Mouse (Mus musculus) neural tube, embryonic 15.5 days (tissue): ENCODE measurements at regions not wholly inside any gene's neighbourhood (a gene's known extent, or its start where the extent isn't known, plus 50 kb on each side); places are given as distances from the start of the nearest gene placed in this dataset.

Source experiments
- ATAC-seq: fragments of 200-750 bp; cut with Nextera tagmentation; 2 replicates; pipeline ENCODE4 v1.8.0; 2017; ENCODE audit warnings: mild to moderate bottlenecking, moderate TSS enrichment, moderate library complexity; ENCODE audit not compliant: low FRiP score
- H3K27ac ChIP-seq: fragments of 300-500 bp; sonication (generic); replicated peaks from 2 replicates; pipeline ENCODE4 v1.5.1; 2015; ENCODE audit warnings: mild to moderate bottlenecking, inconsistent platforms
- H3K27me3 ChIP-seq: fragments of 300-500 bp; sonication (generic); replicated peaks from 2 replicates; pipeline ENCODE4 v1.6.1; 2015; ENCODE audit warnings: inconsistent platforms
- H3K36me3 ChIP-seq: fragments of 300-500 bp; sonication (generic); 2 replicates; pipeline ENCODE4 v1.6.1; 2015; ENCODE audit warnings: inconsistent platforms
- H3K4me1 ChIP-seq: fragments of 300-500 bp; sonication (generic); 2 replicates; pipeline ENCODE4 v1.6.1; 2015; ENCODE audit warnings: inconsistent platforms
- H3K4me2 ChIP-seq: fragments of 300-500 bp; sonication (generic); 2 replicates; pipeline ENCODE4 v1.6.1; 2015; ENCODE audit warnings: inconsistent platforms, mild to moderate bottlenecking, moderate library complexity
- H3K4me3 ChIP-seq: fragments of 300-500 bp; sonication (generic); replicated peaks from 2 replicates; pipeline ENCODE4 v1.5.1; 2015; ENCODE audit warnings: mild to moderate bottlenecking, inconsistent platforms
- H3K9ac ChIP-seq: fragments of 300-500 bp; sonication (generic); replicated peaks from 2 replicates; pipeline ENCODE4 v1.6.1; 2015; ENCODE audit warnings: mild to moderate bottlenecking, inconsistent platforms
- H3K9me3 ChIP-seq: fragments of 300-500 bp; sonication (generic); replicated peaks from 2 replicates; pipeline ENCODE4 v1.6.1; 2016; ENCODE audit warnings: inconsistent platforms
- WGBS: fragments of 180-500 bp; shearing (Covaris S2); methylation state at CpG from one replicate; pipeline ENCODE4 v1.1.7; 2015; ENCODE audit warnings: mixed read lengths; 5-methylcytosine and 5-hydroxymethylcytosine counted together

- Histone ChIP-seq H3K4me2 (no peak overlapping the region), H3K36me3 (no peaks in the 10 kb centered on the region), H3K27ac (no peak overlapping the region), H3K4me3 (no peak overlapping the region), H3K9ac (no peak overlapping the region), H3K4me1 (no peaks in the 10 kb centered on the region), H3K9me3 (no peaks in the 10 kb centered on the region), H3K27me3 (no peaks in the 10 kb centered on the region)
- WGBS = 66% methylated on average over 1 of the region's 1 CpGs
- ATAC-seq = no peak
These were observed 665.2 kb upstream of the Fam92a start for GRCm38 (mm10) chr4:12837097-12837426.

GRCm38 (mm10) chr4:12836326-12837096, 664.7 kb upstream of the Fam92a start:
- no peaks in the 10 kb centered on the region for H3K27me3 ChIP-seq
- H3K36me3 ChIP-seq = no peaks in the 10 kb centered on the region
- no peaks in the 10 kb centered on the region for H3K9me3 ChIP-seq
- no peak overlapping the region for H3K27ac ChIP-seq
- WGBS = 70% methylated on average over 4 of the region's 4 CpGs
- no peaks in the 10 kb centered on the region for H3K4me1 ChIP-seq
- no peak overlapping the region for H3K4me3 ChIP-seq
- no peak overlapping the region for H3K4me2 ChIP-seq
- ATAC-seq = no peak
- no peak overlapping the region for H3K9ac ChIP-seq

- H3K9me3 ChIP-seq = 0 out of 2 replicates have a peak, but pooled peaks cover 3% of the 10 kb centered on the region
- H3K4me3 ChIP-seq = no peak overlapping the region
- ATAC-seq = no peak
- H3K4me1 ChIP-seq = no peaks in the 10 kb centered on the region
- no peak overlapping the region for H3K9ac ChIP-seq
- H3K36me3 ChIP-seq = no peaks in the 10 kb centered on the region
- 96% methylated on average over 1 of the region's 1 CpGs for WGBS
- H3K4me2 ChIP-seq = no peak overlapping the region
- H3K27me3 ChIP-seq = no peaks in the 10 kb centered on the region
- H3K27ac ChIP-seq = no peak overlapping the region
These were observed 654.6 kb upstream of the Fam92a start for GRCm38 (mm10) chr4:12826419-12826818.

- H3K4me3 ChIP-seq = no peak overlapping the region
- ATAC-seq = no peak
- no peaks in the 10 kb centered on the region for H3K9me3 ChIP-seq
- no peak overlapping the region for H3K4me2 ChIP-seq
- H3K27me3 ChIP-seq = no peaks in the 10 kb centered on the region
- no peak overlapping the region for H3K9ac ChIP-seq
- 92% methylated on average over 2 of the region's 2 CpGs for WGBS
- no peak overlapping the region for H3K27ac ChIP-seq
- no peaks in the 10 kb centered on the region for H3K36me3 ChIP-seq
- H3K4me1 ChIP-seq = no peaks in the 10 kb centered on the region
These were observed 642.4 kb upstream of the Fam92a start for GRCm38 (mm10) chr4:12814251-12814650.

- H3K4me2 ChIP-seq = no peak overlapping the region
- no peaks in the 10 kb centered on the region for H3K27me3 ChIP-seq
- H3K36me3 ChIP-seq = no peaks in the 10 kb centered on the region
- H3K4me3 ChIP-seq = no peak overlapping the region
- no peaks in the 10 kb centered on the region for H3K9me3 ChIP-seq
- ATAC-seq = no peak
- no peak overlapping the region for H3K27ac ChIP-seq
- WGBS = 97% methylated on average over 3 of the region's 3 CpGs
- no peak overlapping the region for H3K9ac ChIP-seq
- H3K4me1 ChIP-seq = no peaks in the 10 kb centered on the region
These were observed 629.4 kb upstream of the Fam92a start for GRCm38 (mm10) chr4:12801186-12801585.

GRCm38 (mm10) chr4:12799564-12799963, 627.7 kb upstream of the Fam92a start:
- H3K4me3 ChIP-seq = no peak overlapping the region
- no peaks in the 10 kb centered on the region for H3K4me1 ChIP-seq
- no peaks in the 10 kb centered on the region for H3K9me3 ChIP-seq
- H3K27ac ChIP-seq = no peak overlapping the region
- no peak for ATAC-seq
- H3K36me3 ChIP-seq = no peaks in the 10 kb centered on the region
- WGBS = 80% methylated on average over 5 of the region's 5 CpGs
- H3K27me3 ChIP-seq = no peaks in the 10 kb centered on the region
- H3K4me2 ChIP-seq = no peak overlapping the region
- H3K9ac ChIP-seq = no peak overlapping the region

GRCm38 (mm10) chr4:12792764-12793422, 621.1 kb upstream of the Fam92a start:
- H3K27me3 ChIP-seq = no peaks in the 10 kb centered on the region
- peaks cover 15% of the 10 kb centered on the region; the same call in 1 of the 2 replicates for H3K4me1 ChIP-seq
- peak; percentile 55 for ATAC-seq
- no peak overlapping the region for H3K4me3 ChIP-seq
- H3K9ac ChIP-seq = no peak overlapping the region
- WGBS = 59% methylated on average over 11 of the region's 11 CpGs
- H3K36me3 ChIP-seq = no peaks in the 10 kb centered on the region
- peak overlapping the region; percentile 69 for H3K27ac ChIP-seq
- peak overlapping the region; percentile 35; the same call in 1 of the 2 replicates for H3K4me2 ChIP-seq
- H3K9me3 ChIP-seq = no peaks in the 10 kb centered on the region

GRCm38 (mm10) chr4:12791786-12792674, 620.2 kb upstream of the Fam92a start:
- H3K4me2 ChIP-seq = peak overlapping the region; percentile 35
- WGBS = 37% methylated on average over 9 of the region's 9 CpGs
- ATAC-seq = peak; percentile 80; the same call in 1 of the 2 replicates
- no peaks in the 10 kb centered on the region for H3K27me3 ChIP-seq
- H3K9me3 ChIP-seq = no peaks in the 10 kb centered on the region
- 0 out of 2 replicates have a peak overlapping the region, but pooled peaks have one; percentile 7 for H3K4me3 ChIP-seq
- no peak overlapping the region for H3K9ac ChIP-seq
- H3K4me1 ChIP-seq = peaks cover 15% of the 10 kb centered on the region
- no peaks in the 10 kb centered on the region for H3K36me3 ChIP-seq
- peak overlapping the region; percentile 69; the same call in 1 of the 2 replicates for H3K27ac ChIP-seq

GRCm38 (mm10) chr4:12785840-12786239, 614.0 kb upstream of the Fam92a start:
- 62% methylated on average over 4 of the region's 4 CpGs for WGBS
- Histone ChIP-seq H3K4me3 (no peak overlapping the region), H3K9me3 (no peaks in the 10 kb centered on the region), H3K27ac (no peak overlapping the region), H3K9ac (no peak overlapping the region), H3K4me2 (no peak overlapping the region), H3K27me3 (no peaks in the 10 kb centered on the region), H3K4me1 (no peaks in the 10 kb centered on the region; the same call in 1 of the 2 replicates), H3K36me3 (no peaks in the 10 kb centered on the region)
- ATAC-seq = no peak

- Histone ChIP-seq H3K4me3 (no peak overlapping the region), H3K9me3 (no peaks in the 10 kb centered on the region), H3K4me1 (no peaks in the 10 kb centered on the region; the same call in 1 of the 2 replicates), H3K27ac (no peak overlapping the region), H3K9ac (no peak overlapping the region), H3K27me3 (no peaks in the 10 kb centered on the region), H3K36me3 (no peaks in the 10 kb centered on the region), H3K4me2 (no peak overlapping the region)
- WGBS = 84% methylated on average over 3 of the region's 3 CpGs
- no peak for ATAC-seq
These were observed 612.7 kb upstream of the Fam92a start for GRCm38 (mm10) chr4:12784479-12784878.

GRCm38 (mm10) chr4:12784068-12784467, 612.3 kb upstream of the Fam92a start:
- Histone ChIP-seq H3K27me3 (no peaks in the 10 kb centered on the region), H3K4me3 (no peak overlapping the region), H3K9ac (no peak overlapping the region), H3K4me1 (no peaks in the 10 kb centered on the region; the same call in 1 of the 2 replicates), H3K27ac (no peak overlapping the region), H3K9me3 (no peaks in the 10 kb centered on the region), H3K36me3 (no peaks in the 10 kb centered on the region), H3K4me2 (no peak overlapping the region)
- 56% methylated on average over 11 of the region's 11 CpGs for WGBS
- no peak for ATAC-seq
